Mouse (Mus musculus) megakaryocyte, embryonic 14.5 days (primary cell): ENCODE data around the gene As3mt.

Experiments used
- FLI1 ChIP-seq: IDR thresholded peaks from 2 replicates; pipeline ENCODE4 v1.6.1; 2012; ENCODE audit warnings: low read length, inconsistent platforms, mixed read lengths
- GATA1 ChIP-seq: IDR thresholded peaks from 3 replicates; pipeline ENCODE4 v1.6.1; 2012; ENCODE audit warnings: mixed read lengths, low read length, inconsistent platforms, borderline replicate concordance

DNA sequence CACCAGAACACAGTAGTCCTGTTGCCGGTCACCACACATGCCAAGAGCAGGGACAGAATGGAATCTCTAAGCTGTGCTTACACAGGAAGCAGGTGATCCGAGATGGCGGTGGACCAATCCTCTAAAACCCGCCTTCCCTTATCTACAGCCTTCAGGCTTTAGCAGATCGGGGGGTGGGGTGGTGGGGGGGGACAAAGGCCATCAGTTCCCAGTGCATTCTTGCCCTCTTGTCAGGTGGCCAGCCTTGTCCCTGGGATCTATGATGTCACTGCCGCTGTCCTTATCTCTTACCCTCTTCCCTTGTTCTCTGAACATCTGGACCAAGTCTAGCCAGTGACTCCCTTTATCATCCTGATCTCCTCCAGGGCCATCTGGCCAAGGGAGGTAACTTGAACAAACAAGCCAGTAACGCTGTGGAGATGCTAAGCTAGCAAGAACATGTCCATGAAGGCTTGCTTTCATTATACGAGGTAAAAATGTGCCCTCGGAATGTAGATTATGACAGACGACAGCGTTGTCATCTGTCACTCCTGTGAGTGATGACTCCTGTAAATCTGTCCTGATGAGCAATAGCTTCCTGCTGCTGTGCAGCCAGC, 20.8 kb downstream of the As3mt start:
- TF ChIP-seq GATA1 (no peak), FLI1 (no peak)
